Mouse (Mus musculus): Measurements from ENCODE around the gene Akip1. TPM values are rescaled to one million over a fixed set of nuclear protein-coding genes. Genes with fewer than 3 reads are reported as not detected.

The Akip1 gene
- total RNA-seq (2023): 10 to 100 TPM; 13.0 to 16.1 TPM

GRCm38 (mm10) chr7:109703190-109704015 is at the start of gene Akip1, which contains the start of gene St5:
Gene Akip1 (plus strand): TSS chr7:109703690.
Gene St5 (minus strand): TSS chr7:109703605.

GRCm38 (mm10) chr7:109723697-109724096 is 20.2 kb downstream of the Akip1 start, which contains the start of gene BC051019:
Gene BC051019 (minus strand): TSS chr7:109723850.

GRCm38 (mm10) chr7:109731626-109732025 is 28.1 kb downstream of the Akip1 start, which contains the start of gene Ascl3:
Gene Ascl3 (minus strand): TSS chr7:109731726.

GRCm38 (mm10) chr7:109752008-109752925 is 48.8 kb downstream of the Akip1 start, which contains the start of gene Tmem9b:
Gene Tmem9b (minus strand): TSS chr7:109752875.

Other genes starting within 250 kb of the Akip1 start
- gene Trim66, start 195.6 kb upstream of the Akip1 start, total RNA-seq (2023): under 1 TPM; 0.20 to 0.27 TPM
- gene Rpl27a, start 184.5 kb upstream of the Akip1 start, total RNA-seq (2023): 100 to 1,000 TPM; 575 to 627 TPM
- gene St5, start 85 bp upstream of the Akip1 start, total RNA-seq (2023): 1 to 10 TPM in 1 of 2 experiments, under 1 TPM in 1; 0.61 to 2.9 TPM
- not detected for gene BC051019, start 20.2 kb downstream of the Akip1 start, total RNA-seq (2023)
- gene Ascl3, start 28.0 kb downstream of the Akip1 start, total RNA-seq (2023): 1 to 10 TPM in 1 of 2 experiments, not detected in 1; 1.5 TPM
- 10 to 100 TPM; 38.4 to 49.2 TPM for gene Tmem9b, start 49.2 kb downstream of the Akip1 start, total RNA-seq (2023)
- gene Nrip3, start 78.3 kb downstream of the Akip1 start, total RNA-seq (2023): under 1 TPM in 1 of 2 experiments, not detected in 1; 0.15 TPM
- not detected for gene Scube2, start 162.0 kb downstream of the Akip1 start, total RNA-seq (2023)